In the genomic region with DNA sequence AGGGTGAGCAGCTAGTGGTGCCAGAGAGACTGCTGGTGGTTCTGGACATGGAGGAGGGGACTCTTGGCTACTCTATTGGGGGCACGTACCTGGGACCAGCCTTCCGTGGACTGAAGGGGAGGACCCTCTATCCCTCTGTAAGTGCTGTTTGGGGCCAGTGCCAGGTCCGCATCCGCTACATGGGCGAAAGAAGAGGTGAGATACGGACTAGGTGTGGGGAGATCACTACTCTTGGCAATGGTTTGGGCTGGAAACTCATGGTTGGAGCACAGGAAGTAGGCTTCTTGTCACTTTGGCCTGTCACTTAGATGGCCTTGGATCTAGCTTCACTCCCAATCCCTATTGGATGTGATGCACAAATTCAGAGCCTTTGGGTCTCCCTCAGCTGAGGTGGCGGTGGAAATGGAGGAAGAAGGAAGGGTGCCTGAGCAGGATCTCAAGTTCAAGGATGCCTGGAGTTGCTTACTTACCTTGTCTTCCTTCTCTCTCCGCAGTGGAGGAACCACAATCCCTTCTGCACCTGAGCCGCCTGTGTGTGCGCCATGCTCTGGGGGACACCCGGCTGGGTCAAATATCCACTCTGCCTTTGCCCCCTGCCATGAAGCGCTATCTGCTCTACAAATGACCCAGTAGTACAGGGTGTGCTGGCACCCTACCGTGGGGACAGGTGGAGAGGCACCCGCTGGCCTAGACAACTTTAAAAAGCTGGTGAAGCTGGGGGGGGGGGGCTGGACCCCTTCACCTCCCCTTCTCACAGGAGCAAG, we compare ENCODE assay signal across 8 mouse cellular contexts. TPM values are rescaled to one million over a fixed set of nuclear protein-coding genes. Genes with fewer than 3 reads are reported as not detected.
A peak's percentile ranks its signal among the peaks of the same experiment; 100 is the strongest.
DNase-seq lines count a peak whose midpoint lies in the region; ATAC-seq and TF ChIP-seq lines count a peak whose summit lies in the region.

No protein-coding gene starts in this region.

- intact Hi-C loops in heart, postnatal 25 days (cut with DNase I) = loop anchor here (2.0 kb wide), 1 partner anchor 37 kb away; no protein-coding TSS in a partner anchor

- no peak for TF ChIP-seq CTCF in G1E (IDR thresholded peaks at IDR 0.05; ENCODE audit: low read depth, low read length)
- TF ChIP-seq CTCF in liver, postnatal 0 days (IDR thresholded peaks at IDR 0.05; ENCODE audit: low read depth) = no peak

- no peak for DNase-seq in heart, postnatal 25 days (ENCODE audit: low spot score)
- DNase-seq in G1E (ENCODE audit: low spot score) = no peak
- DNase-seq in liver, postnatal 0 days = no peak
- no peak for DNase-seq in spleen, postnatal 36 days (ENCODE audit: low spot score in 2 of 2)
- no peak for DNase-seq in urinary bladder, postnatal 14 days (ENCODE audit: low spot score)
- DNase-seq in adrenal gland, adult 2 months = no peak

- WGBS in heart, embryonic 14.5 days = 37% methylated on average over 14 of the region's 14 CpGs
- 42% methylated on average over 14 of the region's 14 CpGs for WGBS in forebrain, embryonic 15.5 days
- WGBS in liver, postnatal 0 days (ENCODE audit: insufficient replicate concordance) = 48% methylated on average over 14 of the region's 14 CpGs

- peaks cover 27 to 62% of the 10 kb centered on the region in 2 experiments for H3K4me1 ChIP-seq in heart, embryonic 14.5 days (ENCODE audit: control insufficient read depth in 2 of 2, insufficient read depth in 2 of 2, low read length in 2 of 2)
- H3K4me1 ChIP-seq in G1E (ENCODE audit: insufficient read depth, low read depth, low read length) = peaks cover 84% of the 10 kb centered on the region
- H3K4me1 ChIP-seq in forebrain, embryonic 15.5 days = peaks cover 66% of the 10 kb centered on the region
- H3K4me1 ChIP-seq in liver, postnatal 0 days (ENCODE audit: insufficient read depth) = peaks cover 54% of the 10 kb centered on the region

- peak overlapping the region; percentile 91 for H3K9ac ChIP-seq in heart, embryonic 14.5 days (ENCODE audit: low read length)
- H3K9ac ChIP-seq in forebrain, embryonic 15.5 days (replicated peaks) = peak overlapping the region; percentile 49
- H3K9ac ChIP-seq in liver, postnatal 0 days (replicated peaks) = peak overlapping the region; percentile 83

- peak overlapping the region; percentile 98 for H3K4me2 ChIP-seq in heart, embryonic 14.5 days (ENCODE audit: low read length)
- H3K4me2 ChIP-seq in forebrain, embryonic 15.5 days (replicated peaks) = peak overlapping the region; percentile 95
- H3K4me2 ChIP-seq in liver, postnatal 0 days (ENCODE audit: low read depth, low read length) = peak overlapping the region; percentile 98

- no peaks in the 10 kb centered on the region for H3K9me3 ChIP-seq in heart, embryonic 14.5 days (ENCODE audit: control insufficient read depth, low read length)
- H3K9me3 ChIP-seq in G1E (replicated peaks) = no peaks in the 10 kb centered on the region
- no peaks in the 10 kb centered on the region for H3K9me3 ChIP-seq in forebrain, embryonic 15.5 days
- H3K9me3 ChIP-seq in liver, postnatal 0 days (ENCODE audit: low read length) = no peaks in the 10 kb centered on the region

- TF ChIP-seq EP300 in liver, postnatal 0 days (IDR thresholded peaks at IDR 0.05; ENCODE audit: low read depth) = no peak

- H3K27me3 ChIP-seq in heart, embryonic 14.5 days (ENCODE audit: control insufficient read depth, insufficient read depth, low read length) = no peaks in the 10 kb centered on the region
- H3K27me3 ChIP-seq in G1E (ENCODE audit: insufficient read depth, low read length) = no peaks in the 10 kb centered on the region
- no peaks in the 10 kb centered on the region for H3K27me3 ChIP-seq in forebrain, embryonic 15.5 days
- H3K27me3 ChIP-seq in liver, postnatal 0 days (ENCODE audit: insufficient read depth, low read length) = no peaks in the 10 kb centered on the region

- ATAC-seq in heart, embryonic 14.5 days (ENCODE audit: insufficient number of reproducible peaks, insufficient read depth, low FRiP score, low read depth) = 0 out of 2 replicates have a peak, but pooled peaks have one; percentile 0
- ATAC-seq in G1E (ENCODE audit: extremely low read depth, insufficient number of reproducible peaks, low FRiP score, poor library complexity, severe bottlenecking) = no peak
- ATAC-seq in forebrain, embryonic 15.5 days (replicated peaks) = no peak
- no peak for ATAC-seq in liver, postnatal 0 days

- peak overlapping the region; percentile 31 to 96 for H3K27ac ChIP-seq in heart, embryonic 14.5 days (replicated peaks in 1 of 2; ENCODE audit: control insufficient read depth in 1 of 2, insufficient read depth in 1 of 2, low read depth in 2 of 2, low read length in 2 of 2)
- H3K27ac ChIP-seq in forebrain, embryonic 15.5 days (replicated peaks) = peak overlapping the region; percentile 71
- H3K27ac ChIP-seq in liver, postnatal 0 days (ENCODE audit: low read depth) = peak overlapping the region; percentile 95

- H3K36me3 ChIP-seq in heart, embryonic 14.5 days (ENCODE audit: control insufficient read depth, insufficient read depth, low read length) = peaks cover 30% of the 10 kb centered on the region
- peaks cover 60% of the 10 kb centered on the region for H3K36me3 ChIP-seq in G1E (replicated peaks)
- H3K36me3 ChIP-seq in forebrain, embryonic 15.5 days = no peaks in the 10 kb centered on the region
- H3K36me3 ChIP-seq in liver, postnatal 0 days (replicated peaks; ENCODE audit: insufficient read depth, low read length) = peaks cover 20% of the 10 kb centered on the region

- H3K4me3 ChIP-seq in heart, embryonic 14.5 days (ENCODE audit: control insufficient read depth in 1 of 2, insufficient read depth in 1 of 2, low read depth in 1 of 2, low read length in 2 of 2) = peak overlapping the region; percentile 68 to 76
- H3K4me3 ChIP-seq in G1E (ENCODE audit: low read depth, low read length) = peak overlapping the region; percentile 74
- peak overlapping the region; percentile 49 for H3K4me3 ChIP-seq in forebrain, embryonic 15.5 days
- peak overlapping the region; percentile 88 for H3K4me3 ChIP-seq in liver, postnatal 0 days (ENCODE audit: low read depth, low read length)

RNA-seq across cellular contexts. Expression of gene Spsb2, which starts 1.5 kb away (rescaled TPM):
- polyA plus RNA-seq in heart, embryonic 14.5 days (2014; fragmentation: Nextera tagmentation; extraction: Ambion mirVana) = 4.0 and 5.7 TPM in 2 replicates
- total RNA-seq in heart, postnatal 25 days (2021) = 1 to 10 TPM; 2.9 to 3.3 TPM
- total RNA-seq in G1E (2014; fragmentation: Nextera tagmentation) = 1.9 TPM in 2 replicates
- 6.9 and 9.4 TPM in 2 replicates for total RNA-seq in G1E (2017)
- 10.1 and 10.9 TPM in 2 replicates for polyA plus RNA-seq in G1E (2012)
- polyA plus RNA-seq in forebrain, embryonic 15.5 days (2015; fragmentation: Nextera tagmentation; extraction: Ambion mirVana) = 4.4 and 5.0 TPM in 2 replicates
- 11.4 and 14.3 TPM in 2 replicates for polyA plus RNA-seq in liver, postnatal 0 days (2015; fragmentation: Nextera tagmentation; extraction: Ambion mirVana)
- total RNA-seq in adrenal gland, adult 2 months (2021) = 10 to 100 TPM; 19.6 to 28.0 TPM
- polyA plus RNA-seq in adrenal gland, adult 2 months (2012; rRNA removed) = 34.0 and 40.0 TPM in 2 replicates

RNA-seq across cellular contexts. Expression of gene Tpi1, which starts 4.1 kb away (rescaled TPM):
- 1,486 and 1,545 TPM in 2 replicates for polyA plus RNA-seq in heart, embryonic 14.5 days (2014; fragmentation: Nextera tagmentation; extraction: Ambion mirVana)
- 100 to 1,000 TPM; 837 to 904 TPM for total RNA-seq in heart, postnatal 25 days (2021)
- total RNA-seq in G1E (2014; fragmentation: Nextera tagmentation) (601 and 619 TPM in 2 replicates), G1E (2017) (903 and 1,035 TPM in 2 replicates)
- 520 and 701 TPM in 2 replicates for polyA plus RNA-seq in G1E (2012)
- 352 and 365 TPM in 2 replicates for polyA plus RNA-seq in forebrain, embryonic 15.5 days (2015; fragmentation: Nextera tagmentation; extraction: Ambion mirVana)
- 332 and 346 TPM in 2 replicates for polyA plus RNA-seq in liver, postnatal 0 days (2015; fragmentation: Nextera tagmentation; extraction: Ambion mirVana)
- 100 to 1,000 TPM; 385 to 502 TPM for total RNA-seq in adrenal gland, adult 2 months (2021)
- polyA plus RNA-seq in adrenal gland, adult 2 months (2012; rRNA removed) = 237 and 285 TPM in 2 replicates

RNA-seq across cellular contexts. Expression of gene Usp5, which starts 19.3 kb away (rescaled TPM):
- 78.9 and 85.9 TPM in 2 replicates for polyA plus RNA-seq in heart, embryonic 14.5 days (2014; fragmentation: Nextera tagmentation; extraction: Ambion mirVana)
- 10 to 100 TPM; 73.7 to 75.3 TPM for total RNA-seq in heart, postnatal 25 days (2021)
- 34.6 and 45.9 TPM in 2 replicates for total RNA-seq in G1E (2014; fragmentation: Nextera tagmentation)
- total RNA-seq in G1E (2017) = 67.0 and 76.8 TPM in 2 replicates
- 53.0 and 68.2 TPM in 2 replicates for polyA plus RNA-seq in G1E (2012)
- 194 and 200 TPM in 2 replicates for polyA plus RNA-seq in forebrain, embryonic 15.5 days (2015; fragmentation: Nextera tagmentation; extraction: Ambion mirVana)
- 32.2 and 36.6 TPM in 2 replicates for polyA plus RNA-seq in liver, postnatal 0 days (2015; fragmentation: Nextera tagmentation; extraction: Ambion mirVana)
- total RNA-seq in adrenal gland, adult 2 months (2021) = 100 to 1,000 TPM; 103 to 132 TPM
- 102 and 111 TPM in 2 replicates for polyA plus RNA-seq in adrenal gland, adult 2 months (2012; rRNA removed)

RNA-seq across cellular contexts. Expression of gene Cdca3, which starts 19.4 kb away (rescaled TPM):
- polyA plus RNA-seq in heart, embryonic 14.5 days (2014; fragmentation: Nextera tagmentation; extraction: Ambion mirVana) = 126 and 139 TPM in 2 replicates
- 1 to 10 TPM in 1 of 2 experiments, under 1 TPM in 1; 0.91 to 1.6 TPM for total RNA-seq in heart, postnatal 25 days (2021)
- total RNA-seq in G1E (2014; fragmentation: Nextera tagmentation) = 109 and 112 TPM in 2 replicates
- total RNA-seq in G1E (2017) = 137 and 150 TPM in 2 replicates
- polyA plus RNA-seq in G1E (2012) = 50.9 and 67.2 TPM in 2 replicates
- 100 and 106 TPM in 2 replicates for polyA plus RNA-seq in forebrain, embryonic 15.5 days (2015; fragmentation: Nextera tagmentation; extraction: Ambion mirVana)
- polyA plus RNA-seq in liver, postnatal 0 days (2015; fragmentation: Nextera tagmentation; extraction: Ambion mirVana) = 96.4 and 98.3 TPM in 2 replicates
- total RNA-seq in adrenal gland, adult 2 months (2021) = 1 to 10 TPM; 2.2 to 3.9 TPM
- 5.9 and 8.6 TPM in 2 replicates for polyA plus RNA-seq in adrenal gland, adult 2 months (2012; rRNA removed)

RNA-seq across cellular contexts. Expression of gene Gnb3, which starts 30.1 kb away (rescaled TPM):
- 6.7 and 7.5 TPM in 2 replicates for polyA plus RNA-seq in heart, embryonic 14.5 days (2014; fragmentation: Nextera tagmentation; extraction: Ambion mirVana)
- total RNA-seq in heart, postnatal 25 days (2021) = 1 to 10 TPM; 3.0 to 3.2 TPM
- total RNA-seq in G1E (2014; fragmentation: Nextera tagmentation) (1.1 TPM in 1 of 2 replicates, not detected in the other), G1E (2017) (not detected in 2 replicates)
- polyA plus RNA-seq in G1E (2012) = not detected in 2 replicates
- polyA plus RNA-seq in forebrain, embryonic 15.5 days (2015; fragmentation: Nextera tagmentation; extraction: Ambion mirVana) = 0.23 and 1.8 TPM in 2 replicates
- polyA plus RNA-seq in liver, postnatal 0 days (2015; fragmentation: Nextera tagmentation; extraction: Ambion mirVana) = 0.19 TPM in 1 of 2 replicates, not detected in the other
- 10 to 100 TPM in 1 of 2 experiments, 1 to 10 TPM in 1; 6.7 to 12.2 TPM for total RNA-seq in adrenal gland, adult 2 months (2021)
- 9.2 and 11.9 TPM in 2 replicates for polyA plus RNA-seq in adrenal gland, adult 2 months (2012; rRNA removed)
